Mouse (Mus musculus) ES-Bruce4 (cell line): ENCODE measurements around the gene Pigw. TPM values are rescaled to one million over a fixed set of nuclear protein-coding genes. Genes with fewer than 3 reads are reported as not detected.
"Not testable (repeated sequence)": the region's sequence is repeated elsewhere in the genome, so short reads cannot be mapped to it uniquely, and the experiment has no call there.

Source experiments
- H3K27ac ChIP-seq: 2 replicates; pipeline ENCODE4 v1.5.1; 2012; ENCODE audit warnings: low read length, inconsistent platforms; ENCODE audit not compliant: insufficient read depth
- H3K27me3 ChIP-seq: 2 replicates; pipeline ENCODE4 v1.6.1; 2012; ENCODE audit warnings: mild to moderate bottlenecking, low read length, inconsistent platforms; ENCODE audit not compliant: control insufficient read depth, poor library complexity, insufficient read depth, severe bottlenecking
- H3K36me3 ChIP-seq: 2 replicates; pipeline ENCODE4 v1.6.1; 2012; ENCODE audit warnings: inconsistent platforms, mild to moderate bottlenecking, low read length, moderate library complexity; ENCODE audit not compliant: control insufficient read depth, poor library complexity, insufficient read depth, severe bottlenecking
- H3K4me1 ChIP-seq: one replicate; pipeline ENCODE4 v1.8.1; 2011; ENCODE audit warnings: low read length; ENCODE audit not compliant: control insufficient read depth, insufficient read depth
- H3K4me3 ChIP-seq: 2 replicates; pipeline ENCODE4 v1.5.1; 2011; ENCODE audit warnings: low read depth, mild to moderate bottlenecking, low read length
- H3K9ac ChIP-seq: 2 replicates; pipeline ENCODE4 v1.6.1; 2012; ENCODE audit warnings: low read depth, mild to moderate bottlenecking, inconsistent platforms; ENCODE audit not compliant: poor library complexity, severe bottlenecking
- H3K9me3 ChIP-seq: replicated peaks from 2 replicates; pipeline ENCODE4 v1.6.1; 2012; ENCODE audit warnings: mild to moderate bottlenecking, low read length, inconsistent platforms; ENCODE audit not compliant: control insufficient read depth, poor library complexity, insufficient read depth, severe bottlenecking
- CTCF ChIP-seq: IDR thresholded peaks from one replicate; pipeline ENCODE4 v1.8.1; 2011; ENCODE audit warnings: low read depth, low read length
- EP300 ChIP-seq: IDR thresholded peaks from 2 replicates; pipeline ENCODE4 v1.6.1; 2011; ENCODE audit warnings: low read depth, low read length; ENCODE audit not compliant: insufficient read depth
- POLR2A ChIP-seq: IDR thresholded peaks from one replicate; pipeline ENCODE4 v1.8.1; 2011; ENCODE audit warnings: low read length; ENCODE audit not compliant: insufficient read depth
- polyA plus RNA-seq: library from polyadenylated mRNA; stranded (reverse); fragments of >200 nt; gene quantifications from 2 replicates; pipeline ENCODE4 v1.2.4, GENCODE M21; 2011; ENCODE audit warnings: low read depth; ENCODE audit not compliant: missing spikeins, insufficient read depth, insufficient read length

The Pigw gene
- polyA plus RNA-seq, 1 experiment: 11.2 TPM

- H3K36me3 ChIP-seq: peaks cover 37% of the 10 kb centered on the region
These were observed 5.2 kb upstream of the Pigw start for GRCm38 (mm10) chr11:84885238-84885637.

GRCm38 (mm10) chr11:84882346-84882745 is 2.3 kb upstream of the Pigw start:
- H3K27ac ChIP-seq: no peak overlapping the region
- H3K4me3 ChIP-seq: no peak overlapping the region
- H3K36me3 ChIP-seq: peaks cover 26% of the 10 kb centered on the region
- no peaks in the 10 kb centered on the region for H3K9me3 ChIP-seq
- no peak overlapping the region for H3K9ac ChIP-seq
- no peak for TF ChIP-seq POLR2A
- TF ChIP-seq EP300: no peak
- no peak for TF ChIP-seq CTCF
- no peaks in the 10 kb centered on the region for H3K27me3 ChIP-seq
- H3K4me1 ChIP-seq: peaks cover 6% of the 10 kb centered on the region

More at GRCm38 (mm10) chr11:84885238-84885637, 5.2 kb upstream of the Pigw start:
- H3K9me3 ChIP-seq: no peaks in the 10 kb centered on the region
- no peak overlapping the region for H3K27ac ChIP-seq
- H3K4me3 ChIP-seq: no peak overlapping the region
- no peaks in the 10 kb centered on the region for H3K27me3 ChIP-seq
- H3K4me1 ChIP-seq: peaks cover 6% of the 10 kb centered on the region
- no peak overlapping the region for H3K9ac ChIP-seq
- TF ChIP-seq POLR2A (no peak), EP300 (no peak), CTCF (no peak)

- Histone ChIP-seq H3K9ac (peak overlapping the region; percentile 81), H3K27ac (0 out of 2 replicates have a peak overlapping the region, but pooled peaks have one; percentile 0), H3K4me3 (peak overlapping the region; percentile 88), H3K9me3 (no peaks in the 10 kb centered on the region), H3K4me1 (peaks cover 6% of the 10 kb centered on the region), H3K27me3 (no peaks in the 10 kb centered on the region), H3K36me3 (peaks cover 24% of the 10 kb centered on the region)
- TF ChIP-seq POLR2A: no peak
- TF ChIP-seq EP300: no peak
- TF ChIP-seq CTCF: no peak
These were observed 886 bp upstream of the Pigw start for GRCm38 (mm10) chr11:84880971-84881370.

GRCm38 (mm10) chr11:84880465-84880961 is 428 bp upstream of the Pigw start:
- Histone ChIP-seq H3K9ac (peak overlapping the region; percentile 81), H3K27me3 (no peaks in the 10 kb centered on the region), H3K4me1 (peaks cover 6% of the 10 kb centered on the region), H3K27ac (peak overlapping the region; percentile 33; the same call in 1 of the 2 replicates), H3K9me3 (no peaks in the 10 kb centered on the region), H3K36me3 (peaks cover 22% of the 10 kb centered on the region), H3K4me3 (peak overlapping the region; percentile 88)
- TF ChIP-seq EP300 (no peak), CTCF (no peak), POLR2A (no peak)

- TF ChIP-seq EP300: no peak
- TF ChIP-seq CTCF: no peak
- no peak for TF ChIP-seq POLR2A
- Histone ChIP-seq H3K9me3 (no peaks in the 10 kb centered on the region), H3K27me3 (no peaks in the 10 kb centered on the region), H3K4me1 (peaks cover 4% of the 10 kb centered on the region), H3K27ac (peak overlapping the region; percentile 15; the same call in 1 of the 2 replicates), H3K36me3 (peaks cover 21% of the 10 kb centered on the region), H3K4me3 (peak overlapping the region; percentile 88), H3K9ac (peak overlapping the region; percentile 81)
These were observed 896 bp downstream of the Pigw start for GRCm38 (mm10) chr11:84879007-84879771.

GRCm38 (mm10) chr11:84876020-84876419 is 4.1 kb downstream of the Pigw start:
- not testable (repeated sequence) for H3K9ac ChIP-seq, H3K4me1 ChIP-seq, H3K27me3 ChIP-seq, H3K27ac ChIP-seq, H3K9me3 ChIP-seq, H3K4me3 ChIP-seq
- H3K36me3 ChIP-seq: peaks cover 19% of the 10 kb centered on the region
